10 mouse cellular contexts compared by ENCODE assay signal in the genomic region with DNA sequence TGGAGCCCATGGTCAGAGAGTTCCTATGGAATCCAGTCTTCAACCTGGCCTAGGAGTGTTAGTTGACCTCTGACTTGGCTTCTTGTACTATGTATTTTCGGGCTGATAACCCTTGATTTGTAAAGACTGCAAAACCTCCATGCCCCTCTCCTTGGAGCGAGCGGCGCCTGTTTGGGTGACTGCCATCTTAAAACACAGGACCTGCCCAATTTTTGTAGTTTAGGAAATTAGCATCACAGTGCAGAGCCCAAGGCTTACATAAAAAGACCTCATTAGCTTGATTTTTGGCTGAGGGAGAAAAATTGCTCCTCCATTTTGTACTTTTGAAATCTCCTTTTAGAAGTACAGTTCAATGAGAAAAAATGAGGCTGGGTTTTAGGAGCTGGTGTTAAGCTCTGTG. TPM values are rescaled to one million over a fixed set of nuclear protein-coding genes. Genes with fewer than 3 reads are reported as not detected.
DNase-seq lines count a peak whose midpoint lies in the region; ATAC-seq and TF ChIP-seq lines count a peak whose summit lies in the region.
"Had no signal": no experiment of that assay in that cellular context is flagged by ENCODE, and none has a peak within 500 bp of the region (broad histone marks: within the 10 kb centered on the region; RNA-seq: fewer than 3 reads in every experiment).

No protein-coding gene starts in this region.

- no peak overlapping the region; the same call in 1 of the 2 replicates for H3K9ac ChIP-seq in kidney, embryonic 16.5 days (replicated peaks; ENCODE audit: low read length)
- H3K9ac ChIP-seq in embryonic facial prominence, embryonic 14.5 days (ENCODE audit: low read depth, low read length) = no peak overlapping the region
- H3K9ac ChIP-seq in intestine, postnatal 0 days (ENCODE audit: low read depth, low read length) = no peak overlapping the region
- H3K9ac ChIP-seq in neural tube, embryonic 15.5 days (replicated peaks) = no peak overlapping the region

- no peaks in the 10 kb centered on the region for H3K9me3 ChIP-seq in kidney, embryonic 16.5 days (ENCODE audit: low read length)
- no peaks in the 10 kb centered on the region for H3K9me3 ChIP-seq in embryonic facial prominence, embryonic 14.5 days (ENCODE audit: control insufficient read depth, low read length)
- no peaks in the 10 kb centered on the region for H3K9me3 ChIP-seq in intestine, postnatal 0 days (ENCODE audit: control insufficient read depth)
- H3K9me3 ChIP-seq in neural tube, embryonic 15.5 days (replicated peaks) = no peaks in the 10 kb centered on the region

- H3K4me1 ChIP-seq in kidney, embryonic 16.5 days (ENCODE audit: insufficient read depth, low read length) = peaks cover 25% of the 10 kb centered on the region
- peaks cover 12% of the 10 kb centered on the region for H3K4me1 ChIP-seq in embryonic facial prominence, embryonic 14.5 days (ENCODE audit: control insufficient read depth, insufficient read depth, low read length)
- no peaks in the 10 kb centered on the region; the same call in 1 of the 2 replicates for H3K4me1 ChIP-seq in intestine, postnatal 0 days (replicated peaks; ENCODE audit: control insufficient read depth, insufficient read depth, low read length)
- peaks cover 21% of the 10 kb centered on the region for H3K4me1 ChIP-seq in neural tube, embryonic 15.5 days

- no peak for DNase-seq in kidney, postnatal 25 days
- no peak for DNase-seq in embryonic facial prominence, embryonic 14.5 days (ENCODE audit: low spot score)
- DNase-seq in urinary bladder, postnatal 36 days (ENCODE audit: low spot score in 2 of 2) = no peak
- DNase-seq in adrenal gland, adult 8-10 months = no peak
- no peak for DNase-seq in kidney, adult 18-20 months
- DNase-seq: cerebellum, adult 8-10 months had no signal

- no peak overlapping the region for H3K27ac ChIP-seq in kidney, embryonic 16.5 days (ENCODE audit: low read length)
- H3K27ac ChIP-seq in embryonic facial prominence, embryonic 14.5 days (replicated peaks; ENCODE audit: low read depth, low read length) = no peak overlapping the region
- no peak overlapping the region for H3K27ac ChIP-seq in intestine, postnatal 0 days (ENCODE audit: low read depth, low read length)
- H3K27ac ChIP-seq in neural tube, embryonic 15.5 days (replicated peaks) = no peak overlapping the region
- H3K27ac ChIP-seq: macrophage had no signal

- TF ChIP-seq CTCF in intestine, postnatal 0 days (IDR thresholded peaks at IDR 0.05; ENCODE audit: low read depth) = no peak

- peak overlapping the region; percentile 86; the same call in 1 of the 2 replicates for H3K4me3 ChIP-seq in kidney, embryonic 16.5 days (ENCODE audit: low read length)
- peak overlapping the region; percentile 78 for H3K4me3 ChIP-seq in embryonic facial prominence, embryonic 14.5 days (ENCODE audit: low read depth, low read length)
- H3K4me3 ChIP-seq in intestine, postnatal 0 days (ENCODE audit: low read depth, low read length) = no peak overlapping the region
- 0 out of 2 replicates have a peak overlapping the region, but pooled peaks have one; percentile 1 for H3K4me3 ChIP-seq in neural tube, embryonic 15.5 days (replicated peaks)

- no peaks in the 10 kb centered on the region for H3K27me3 ChIP-seq in kidney, embryonic 16.5 days (ENCODE audit: insufficient read depth, low read length)
- no peaks in the 10 kb centered on the region for H3K27me3 ChIP-seq in embryonic facial prominence, embryonic 14.5 days (replicated peaks; ENCODE audit: control insufficient read depth, insufficient read depth, low read length)
- no peaks in the 10 kb centered on the region for H3K27me3 ChIP-seq in intestine, postnatal 0 days (replicated peaks; ENCODE audit: control insufficient read depth, insufficient read depth, low read length)
- peaks cover 17% of the 10 kb centered on the region for H3K27me3 ChIP-seq in neural tube, embryonic 15.5 days (replicated peaks)

- 87% methylated on average over 4 of the region's 4 CpGs for WGBS in kidney, embryonic 16.5 days
- WGBS in embryonic facial prominence, embryonic 14.5 days = 80% methylated on average over 4 of the region's 4 CpGs
- 72% methylated on average over 4 of the region's 4 CpGs for WGBS in intestine, postnatal 0 days
- 64% methylated on average over 4 of the region's 4 CpGs for WGBS in neural tube, embryonic 15.5 days

- peaks cover 26% of the 10 kb centered on the region for H3K36me3 ChIP-seq in kidney, embryonic 16.5 days (ENCODE audit: insufficient read depth, low read length)
- H3K36me3 ChIP-seq in embryonic facial prominence, embryonic 14.5 days (ENCODE audit: control insufficient read depth, insufficient read depth, low read length) = peaks cover 40% of the 10 kb centered on the region
- peaks cover 14% of the 10 kb centered on the region; the same call in 1 of the 2 replicates for H3K36me3 ChIP-seq in intestine, postnatal 0 days (ENCODE audit: control insufficient read depth, insufficient read depth)
- H3K36me3 ChIP-seq in neural tube, embryonic 15.5 days = no peaks in the 10 kb centered on the region

- peak overlapping the region; percentile 86 for H3K4me2 ChIP-seq in kidney, embryonic 16.5 days (replicated peaks; ENCODE audit: low read depth, low read length)
- peak overlapping the region; percentile 86 for H3K4me2 ChIP-seq in embryonic facial prominence, embryonic 14.5 days (ENCODE audit: low read depth, low read length)
- H3K4me2 ChIP-seq in intestine, postnatal 0 days (replicated peaks; ENCODE audit: low read depth) = peak overlapping the region; percentile 89
- H3K4me2 ChIP-seq in neural tube, embryonic 15.5 days = peak overlapping the region; percentile 97

- no peak for ATAC-seq in kidney, embryonic 16.5 days (ENCODE audit: low FRiP score, low TSS enrichment)
- no peak for ATAC-seq in embryonic facial prominence, embryonic 14.5 days (ENCODE audit: low read depth)
- no peak for ATAC-seq in intestine, postnatal 0 days
- ATAC-seq in neural tube, embryonic 15.5 days (ENCODE audit: low FRiP score) = no peak

RNA-seq across cellular contexts. Expression of a gene that starts 2.2 kb away (rescaled TPM):
- 159 and 165 TPM in 2 replicates for polyA plus RNA-seq in kidney, embryonic 16.5 days (2015; fragmentation: Nextera tagmentation; extraction: Ambion mirVana)
- 81.5 and 99.4 TPM in 2 replicates for polyA plus RNA-seq in embryonic facial prominence, embryonic 14.5 days (2014; fragmentation: Nextera tagmentation; extraction: Ambion mirVana)
- polyA plus RNA-seq in intestine, postnatal 0 days (2015; fragmentation: Nextera tagmentation; extraction: Ambion mirVana) = 32.5 and 33.4 TPM in 2 replicates
- 14.0 and 57.1 TPM in 2 replicates for polyA plus RNA-seq in neural tube, embryonic 15.5 days (2015; fragmentation: Nextera tagmentation; extraction: Ambion mirVana)
- 1 to 10 TPM; 1.9 to 3.1 (median 2.8) TPM for total RNA-seq in adrenal gland, adult 8-10 months (2022)
